Mouse (Mus musculus) cerebellum, adult 11 months (tissue): ENCODE measurements around the gene Rabgef1.

ENCODE experiments used
- DNase-seq: peaks from one replicate; pipeline ENCODE4 v3.0.0; 2022

Rabgef1 gene

GRCm38 (mm10) chr5:130171423-130171954, at the start of gene Rabgef1:
TSS of gene Rabgef1 (plus strand) at chr5:130171798.
- DNase-seq: peak; percentile 91

DNA sequence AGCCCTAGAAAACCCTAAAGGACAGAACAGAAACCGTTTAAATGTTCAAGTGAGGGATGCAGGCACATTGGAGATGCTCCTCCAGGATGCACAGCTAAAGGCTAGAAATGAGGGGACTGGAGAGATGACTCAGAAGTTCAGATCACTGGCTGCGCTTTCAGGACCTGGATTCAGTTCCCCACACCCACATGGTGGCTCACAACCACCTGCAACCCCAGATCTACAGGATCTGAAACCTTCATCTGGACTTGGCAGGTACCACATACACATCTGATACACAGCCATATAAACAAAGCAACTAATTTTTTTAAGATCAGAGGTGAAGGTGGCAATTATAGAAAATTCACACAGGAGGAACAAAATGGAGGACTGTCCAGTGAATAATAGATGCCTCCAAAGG, 49.2 kb upstream of the Rabgef1 start:
- no peak for DNase-seq

DNA sequence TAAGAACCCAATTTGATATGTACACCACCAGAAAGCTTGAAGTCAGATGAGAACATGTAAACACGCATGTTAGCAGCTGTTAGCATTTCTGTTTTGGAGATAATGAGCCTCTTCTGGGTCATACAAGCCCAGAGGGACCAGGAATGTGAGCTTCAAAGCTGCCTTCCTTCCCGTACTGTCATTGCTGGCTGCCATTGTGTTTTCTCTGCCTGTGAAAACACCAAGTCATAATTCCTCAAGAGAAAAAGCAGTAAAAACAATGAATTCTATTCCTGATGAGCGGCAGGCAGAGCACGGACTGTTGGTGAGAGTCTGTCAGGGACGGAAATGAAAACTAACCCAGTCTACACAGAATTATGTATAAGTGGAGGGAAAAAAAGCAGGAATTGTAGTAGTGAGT, 47.3 kb upstream of the Rabgef1 start:
- DNase-seq: no peak

DNA sequence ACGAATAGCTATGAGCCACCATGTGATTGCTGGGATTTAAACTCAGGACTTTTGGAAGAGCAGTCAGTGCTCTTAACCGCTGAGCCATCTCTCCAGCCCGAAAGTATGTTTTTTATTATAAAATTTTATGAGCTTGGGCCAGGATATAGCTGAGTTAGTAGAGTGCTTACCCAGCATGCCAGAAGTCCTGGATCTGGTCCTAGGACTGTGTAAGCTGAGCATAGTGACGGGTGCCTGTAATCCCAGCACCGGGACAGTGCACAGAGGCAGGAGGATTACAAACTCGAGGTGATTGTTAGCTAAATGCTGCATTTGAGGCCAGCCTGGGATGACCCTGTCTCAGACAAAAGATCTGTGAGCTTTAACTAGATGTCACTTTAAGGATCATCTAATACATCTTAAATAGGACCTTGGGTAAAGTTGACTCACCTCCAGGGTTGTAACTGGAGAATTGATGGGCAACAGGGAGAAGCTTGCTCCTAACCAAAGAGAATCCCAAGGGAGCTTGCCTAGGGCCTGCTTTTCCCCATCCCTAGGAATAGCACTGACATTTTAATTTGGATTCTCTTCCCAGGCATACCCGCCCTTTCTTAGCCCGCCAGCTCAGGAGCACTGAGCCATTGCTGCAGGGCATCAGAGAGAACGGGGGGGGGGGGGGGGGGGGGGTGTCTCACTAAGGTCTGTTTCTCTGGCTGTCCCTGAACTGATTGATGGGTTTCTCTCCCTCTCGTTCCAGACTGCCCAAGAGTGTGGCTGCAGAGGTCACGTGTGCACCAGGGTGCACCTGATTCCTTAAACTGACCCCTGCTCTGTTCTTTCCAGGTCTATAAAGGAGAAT, 42.7 kb upstream of the Rabgef1 start:
- no peak for DNase-seq

DNA sequence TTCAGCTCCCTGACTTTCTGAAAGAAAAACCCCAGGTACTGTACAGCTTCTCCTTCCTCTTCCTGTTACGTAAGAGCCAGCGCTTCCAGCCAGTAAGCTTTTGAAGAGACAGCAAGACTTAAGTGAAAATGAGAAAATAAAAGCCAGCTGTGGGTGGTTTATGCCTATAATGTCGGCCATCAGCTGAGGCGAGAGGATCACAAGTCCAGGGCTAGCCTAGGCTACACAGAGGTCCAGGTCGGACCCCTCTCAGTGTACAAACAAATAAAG, 42.1 kb upstream of the Rabgef1 start:
- no peak for DNase-seq

DNA sequence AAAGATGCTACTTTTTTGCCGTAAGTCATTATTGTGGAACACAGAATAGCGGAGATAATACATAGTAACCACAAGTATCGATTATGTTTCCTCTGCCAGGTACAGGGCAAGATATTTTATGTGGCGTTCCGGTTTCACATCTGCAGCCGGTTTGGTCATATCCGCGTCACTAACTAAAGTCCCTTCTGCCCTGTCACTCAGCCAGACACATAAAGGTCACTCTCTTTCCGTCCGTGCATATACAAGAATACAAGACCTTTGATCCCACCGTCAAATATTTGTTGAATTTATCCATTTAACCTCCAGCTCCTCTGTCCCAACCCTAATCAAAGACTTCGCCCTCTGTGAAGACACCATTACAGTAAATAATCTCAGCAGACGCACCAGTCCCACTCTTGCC, 35.0 kb upstream of the Rabgef1 start:
- DNase-seq: no peak

- peak; percentile 71 for DNase-seq
Observed at GRCm38 (mm10) chr5:130139393-130139792, 32.2 kb upstream of the Rabgef1 start.

GRCm38 (mm10) chr5:130141138-130141537, 30.5 kb upstream of the Rabgef1 start:
- no peak for DNase-seq

GRCm38 (mm10) chr5:130142041-130142440, 29.6 kb upstream of the Rabgef1 start:
- DNase-seq: no peak

- DNase-seq: no peak
Observed at GRCm38 (mm10) chr5:130143101-130143500, 28.5 kb upstream of the Rabgef1 start.

DNA sequence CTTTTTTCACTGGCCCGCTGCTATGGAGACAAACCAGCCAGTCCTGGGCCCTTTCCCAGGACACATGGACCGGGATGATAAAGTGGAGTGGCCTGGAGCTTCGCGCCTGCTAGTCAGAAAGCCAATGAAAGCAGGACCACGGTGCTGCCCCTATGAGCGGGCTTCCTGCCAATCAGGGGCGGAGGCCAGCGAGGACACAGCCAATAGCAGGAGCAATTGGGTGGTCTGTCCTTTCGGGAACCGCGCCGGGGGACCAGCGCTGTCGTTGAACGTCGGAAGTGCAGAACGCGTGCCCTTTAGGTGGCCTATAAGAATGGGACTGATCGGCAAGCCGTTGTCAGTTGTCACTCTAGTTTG, 27.6 kb upstream of the Rabgef1 start:
- DNase-seq: peak; percentile 77

GRCm38 (mm10) chr5:130144334-130145312, 27.0 kb upstream of the Rabgef1 start, which contains the start of gene Kctd7:
TSS of gene Kctd7 (plus strand) at chr5:130144861.
- DNase-seq: peak; percentile 97

- DNase-seq: no peak
Observed at GRCm38 (mm10) chr5:130145961-130146360, 25.6 kb upstream of the Rabgef1 start.

GRCm38 (mm10) chr5:130149726-130150310, 21.8 kb upstream of the Rabgef1 start:
- no peak for DNase-seq

DNA sequence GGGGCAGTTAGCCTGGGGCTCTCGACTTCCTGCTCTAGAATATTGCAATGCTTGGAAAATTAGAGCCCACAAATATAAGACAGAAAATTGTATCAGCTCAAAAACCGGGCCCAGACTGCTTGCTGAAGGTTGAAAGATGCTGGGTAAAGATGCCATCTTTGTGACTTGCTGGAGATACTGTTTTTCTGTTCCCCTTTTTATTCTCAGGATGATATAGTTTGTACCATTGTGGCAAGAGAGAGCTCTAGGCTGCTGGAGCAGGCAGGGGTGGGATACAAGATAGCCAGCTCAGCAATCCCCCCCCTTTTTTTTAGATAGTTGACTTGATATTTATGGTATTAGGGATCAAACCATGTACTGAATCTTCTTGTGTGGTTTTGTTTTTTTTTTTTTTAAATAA, 17.3 kb upstream of the Rabgef1 start:
- DNase-seq: no peak

- DNase-seq: no peak
Observed at GRCm38 (mm10) chr5:130158545-130158944, 13.1 kb upstream of the Rabgef1 start.

DNA sequence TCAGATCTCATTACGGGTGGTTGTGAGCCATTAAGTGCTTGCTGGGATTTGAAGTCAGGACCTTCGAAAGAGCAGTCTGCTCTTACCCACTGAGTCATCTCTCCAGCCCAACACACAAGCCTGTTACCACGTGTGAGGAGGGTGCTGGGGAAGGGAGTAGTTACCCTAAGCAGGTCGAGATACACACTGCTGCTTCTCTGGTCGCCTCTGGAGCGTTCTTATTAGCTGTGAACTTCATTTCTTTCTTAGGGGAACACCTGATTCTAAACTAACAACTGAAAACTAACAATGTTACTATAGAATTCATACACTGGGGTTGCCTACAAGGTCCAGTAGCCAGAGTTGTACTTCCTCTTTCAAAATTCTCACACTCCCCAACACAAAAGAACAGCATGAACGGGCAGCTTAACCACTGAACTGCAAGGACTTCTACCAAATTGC, 11.8 kb upstream of the Rabgef1 start:
- no peak for DNase-seq

- DNase-seq: peak; percentile 71
Observed at GRCm38 (mm10) chr5:130163670-130164069, 7.9 kb upstream of the Rabgef1 start.

GRCm38 (mm10) chr5:130165213-130165612, 6.4 kb upstream of the Rabgef1 start:
- no peak for DNase-seq

DNA sequence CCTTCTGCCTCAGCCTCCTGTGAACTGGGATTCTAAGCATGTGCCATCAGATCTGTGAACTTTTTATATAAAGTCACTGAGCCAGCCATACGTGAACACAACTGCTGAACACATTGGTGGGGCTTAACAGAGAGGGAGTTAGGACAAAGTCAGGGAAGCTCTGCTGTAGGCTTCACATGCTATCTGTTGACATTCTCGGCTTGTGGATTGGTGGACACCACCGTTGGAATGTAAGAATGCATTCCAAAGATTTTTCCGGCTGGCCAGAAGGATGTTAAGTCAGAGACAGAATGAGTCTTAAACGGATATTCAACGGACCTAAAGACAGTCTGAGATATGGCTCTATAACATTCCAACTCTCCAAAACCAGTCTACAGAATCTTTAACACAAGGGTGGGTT, 2.5 kb upstream of the Rabgef1 start:
- DNase-seq: no peak

DNA sequence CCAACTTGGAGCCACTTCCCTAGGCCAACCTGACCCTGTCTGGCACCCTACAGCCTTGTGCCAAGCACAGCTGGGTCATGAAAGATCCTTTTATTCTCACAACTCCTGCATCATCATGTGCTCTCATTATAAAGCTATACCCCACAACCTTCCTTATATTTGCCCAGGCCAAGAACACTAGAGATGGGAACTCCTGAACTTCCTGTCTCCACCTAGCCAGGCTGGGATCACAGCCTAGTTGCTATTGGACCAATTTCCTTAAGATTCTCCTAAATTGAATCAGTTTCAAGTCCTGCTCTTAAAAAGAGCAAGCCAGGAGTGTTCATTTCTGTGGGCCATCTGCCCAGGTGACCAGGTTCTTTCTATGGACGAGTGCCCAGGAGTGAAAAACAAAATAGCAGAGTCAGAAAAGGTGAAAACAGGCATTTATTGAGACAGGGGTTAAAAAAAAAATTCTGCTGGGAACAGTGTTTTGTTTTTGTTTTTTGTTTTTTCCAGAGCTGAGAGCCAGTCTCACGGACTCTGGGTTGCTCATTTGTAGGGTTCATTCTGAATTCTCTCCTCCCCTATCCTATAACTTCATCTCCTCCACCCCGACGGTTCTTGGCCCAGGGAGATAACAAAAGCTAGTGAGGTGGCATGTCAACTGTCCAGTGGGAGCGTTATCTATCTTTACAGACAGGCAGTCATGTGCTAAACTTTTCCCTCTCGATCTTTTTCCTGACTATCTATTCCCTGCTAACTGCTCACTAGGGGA, 754 bp upstream of the Rabgef1 start:
- DNase-seq: no peak

DNA sequence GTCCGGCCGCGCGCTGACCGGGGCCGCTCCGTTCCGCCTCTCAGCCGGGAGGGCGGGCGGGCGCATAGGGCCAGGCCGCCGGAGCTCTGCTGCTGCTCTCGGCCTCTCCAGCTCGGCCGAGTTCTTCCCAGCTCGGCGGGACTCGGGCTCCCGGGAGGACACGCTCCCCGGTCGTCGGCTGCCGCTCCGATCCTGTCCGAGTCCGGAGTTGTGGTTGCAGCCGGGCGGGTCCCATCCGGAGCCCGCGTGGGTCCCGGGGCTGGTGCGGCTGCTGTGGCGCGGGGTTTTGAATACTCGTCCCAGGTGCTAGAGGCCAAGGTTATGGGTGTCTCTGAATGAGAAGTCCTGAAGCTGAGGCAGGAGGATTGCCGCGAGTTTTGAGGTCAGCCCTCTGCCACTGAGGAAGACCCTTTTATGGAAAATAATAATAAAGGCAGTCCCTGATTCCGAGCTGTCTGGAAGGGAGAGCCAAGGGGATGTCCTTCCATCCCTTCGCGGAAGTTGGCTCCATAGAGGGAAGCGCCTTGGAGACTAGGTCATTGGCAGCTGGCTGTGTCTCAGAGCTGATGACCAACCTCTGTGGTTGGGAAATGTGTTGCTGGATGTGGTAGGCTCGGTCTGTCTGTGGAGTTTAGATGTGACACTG, 481 bp downstream of the Rabgef1 start:
- no peak for DNase-seq
